Mouse (Mus musculus) liver, embryonic 12.5 days (tissue): Measurements from ENCODE around the gene Add2. TPM values are rescaled to one million over a fixed set of nuclear protein-coding genes. Genes with fewer than 3 reads are reported as not detected.

Experiments
- ATAC-seq: fragments of 200-750 bp; cut with Nextera tagmentation; 2 replicates; pipeline ENCODE4 v1.8.0; 2017; ENCODE audit warnings: moderate number of reproducible peaks, mild to moderate bottlenecking, moderate library complexity
- H3K27ac ChIP-seq: fragments of 300-500 bp; sonication (generic); 2 replicates; pipeline ENCODE4 v1.5.1; 2016; ENCODE audit warnings: mild to moderate bottlenecking
- H3K27me3 ChIP-seq: fragments of 300-500 bp; sonication (generic); replicated peaks from 2 replicates; pipeline ENCODE4 v1.6.1; 2016; ENCODE audit warnings: mild to moderate bottlenecking, moderate library complexity
- H3K36me3 ChIP-seq: fragments of 300-500 bp; sonication (generic); 2 replicates; pipeline ENCODE4 v1.6.1; 2016; ENCODE audit warnings: mild to moderate bottlenecking, moderate library complexity
- H3K4me1 ChIP-seq: fragments of 300-500 bp; sonication (generic); 2 replicates; pipeline ENCODE4 v1.6.1; 2016
- H3K4me2 ChIP-seq: fragments of 300-500 bp; sonication (generic); 2 replicates; pipeline ENCODE4 v1.6.1; 2016; ENCODE audit warnings: mild to moderate bottlenecking, moderate library complexity
- H3K4me3 ChIP-seq: fragments of 300-500 bp; sonication (generic); 2 replicates; pipeline ENCODE4 v1.5.1; 2016; ENCODE audit warnings: mild to moderate bottlenecking, moderate library complexity
- H3K9ac ChIP-seq: fragments of 300-500 bp; sonication (generic); 2 replicates; pipeline ENCODE4 v1.6.1; 2016; ENCODE audit warnings: mild to moderate bottlenecking, moderate library complexity
- H3K9me3 ChIP-seq: fragments of 300-500 bp; sonication (generic); replicated peaks from 2 replicates; pipeline ENCODE4 v1.6.1; 2016; ENCODE audit warnings: mild to moderate bottlenecking, moderate library complexity
- WGBS: fragments of 180-500 bp; shearing (Covaris S2); methylation state at CpG from one replicate; pipeline ENCODE4 v1.1.7; 2016; ENCODE audit not compliant: insufficient replicate concordance; 5-methylcytosine and 5-hydroxymethylcytosine counted together
- polyA plus RNA-seq: library from polyadenylated mRNA; unstranded; fragments of >200 nt; fragmentation: Nextera tagmentation; extraction: Ambion mirVana; gene quantifications from 2 replicates; pipeline ENCODE4 v1.2.1, GENCODE M21; 2016

The Add2 gene
- polyA plus RNA-seq, 1 experiment from 2014 or later, result 96.9 TPM

DNA sequence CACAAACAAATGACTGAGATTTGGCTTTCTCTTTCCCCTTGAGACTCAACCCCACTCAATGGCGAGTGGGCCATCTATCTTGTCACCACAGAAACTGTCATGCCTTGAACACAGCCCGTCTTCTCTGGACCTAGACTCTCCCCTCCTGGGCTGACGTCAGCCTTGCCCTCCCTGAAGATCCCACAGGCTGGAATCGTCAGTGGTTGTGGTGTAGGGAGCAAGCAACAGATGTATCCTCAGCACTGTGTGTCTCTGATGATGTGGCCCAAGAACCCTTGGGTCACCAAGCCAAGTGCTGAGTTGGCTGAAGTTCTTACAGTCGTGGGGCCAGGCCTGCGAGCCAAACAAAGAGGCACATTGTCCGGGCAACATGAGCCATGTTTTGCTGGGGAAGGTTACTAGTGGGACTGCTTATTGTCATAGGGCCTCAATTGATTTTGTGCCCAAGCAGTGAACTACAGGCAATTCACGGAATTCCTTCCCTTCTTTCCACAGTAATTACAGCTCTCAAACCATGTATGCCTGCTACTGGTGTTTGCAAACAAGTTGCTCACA lies 125.0 kb downstream of the Add2 start:
- Histone ChIP-seq H3K9ac (no peak overlapping the region), H3K27ac (no peak overlapping the region), H3K4me3 (no peak overlapping the region), H3K27me3 (peaks cover 5% of the 10 kb centered on the region; the same call in 1 of the 2 replicates), H3K36me3 (no peaks in the 10 kb centered on the region), H3K4me2 (no peak overlapping the region), H3K4me1 (peaks cover 5% of the 10 kb centered on the region), H3K9me3 (no peaks in the 10 kb centered on the region)
- no peak for ATAC-seq
- 60% methylated on average over 8 of the region's 8 CpGs for WGBS

DNA sequence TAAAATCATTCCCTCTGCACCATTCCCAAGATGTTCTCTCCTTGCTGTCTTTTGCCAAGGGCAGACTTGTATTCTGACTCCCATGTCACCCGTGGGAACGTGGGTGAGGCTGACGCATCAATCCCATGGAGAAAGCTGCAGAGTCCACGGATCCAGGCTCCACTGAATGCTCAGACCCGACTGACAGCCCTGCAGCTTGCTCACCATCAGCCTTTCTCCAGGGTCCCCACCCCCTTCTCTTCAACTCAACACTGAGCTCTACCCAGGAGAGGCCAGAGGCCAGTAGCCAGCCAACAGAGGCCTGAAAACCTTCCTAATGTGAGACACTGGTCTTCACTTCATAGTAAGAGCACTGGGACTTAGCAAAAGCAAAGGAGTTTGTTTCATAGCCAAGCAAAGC lies 125.5 kb downstream of the Add2 start:
- Histone ChIP-seq H3K27me3 (peaks cover 5% of the 10 kb centered on the region; the same call in 1 of the 2 replicates), H3K36me3 (no peaks in the 10 kb centered on the region), H3K9ac (no peak overlapping the region), H3K4me1 (peaks cover under 1% of the 10 kb centered on the region; the same call in 1 of the 2 replicates), H3K27ac (no peak overlapping the region), H3K4me2 (no peak overlapping the region), H3K9me3 (no peaks in the 10 kb centered on the region), H3K4me3 (no peak overlapping the region)
- no peak for ATAC-seq
- 54% methylated on average over 5 of the region's 5 CpGs for WGBS

DNA sequence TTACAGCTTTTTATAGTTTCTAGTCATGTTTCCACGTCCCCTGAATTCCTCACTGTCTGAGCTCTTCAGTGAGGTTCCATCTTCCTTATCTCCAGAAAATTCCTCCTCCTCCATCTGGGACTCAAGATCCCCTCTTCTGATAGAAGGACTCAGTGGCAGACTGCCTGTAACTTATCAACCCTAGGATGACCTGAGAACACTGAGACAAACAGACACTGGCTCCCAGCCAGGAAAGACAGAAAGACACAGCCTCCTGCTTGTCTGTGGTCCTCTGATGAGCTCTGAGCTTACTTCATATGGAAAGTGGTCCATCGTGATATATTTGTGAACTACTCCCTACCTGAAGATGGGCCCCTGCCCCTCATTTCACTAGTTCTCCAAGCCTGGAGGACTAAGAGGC lies 126.0 kb downstream of the Add2 start:
- Histone ChIP-seq H3K36me3 (no peaks in the 10 kb centered on the region), H3K27ac (no peak overlapping the region), H3K9ac (no peak overlapping the region), H3K27me3 (peaks cover 5% of the 10 kb centered on the region; the same call in 1 of the 2 replicates), H3K4me3 (no peak overlapping the region), H3K4me2 (no peak overlapping the region), H3K4me1 (no peaks in the 10 kb centered on the region), H3K9me3 (no peaks in the 10 kb centered on the region)
- no peak for ATAC-seq
- WGBS, result 36% methylated on average over 2 of the region's 2 CpGs

DNA sequence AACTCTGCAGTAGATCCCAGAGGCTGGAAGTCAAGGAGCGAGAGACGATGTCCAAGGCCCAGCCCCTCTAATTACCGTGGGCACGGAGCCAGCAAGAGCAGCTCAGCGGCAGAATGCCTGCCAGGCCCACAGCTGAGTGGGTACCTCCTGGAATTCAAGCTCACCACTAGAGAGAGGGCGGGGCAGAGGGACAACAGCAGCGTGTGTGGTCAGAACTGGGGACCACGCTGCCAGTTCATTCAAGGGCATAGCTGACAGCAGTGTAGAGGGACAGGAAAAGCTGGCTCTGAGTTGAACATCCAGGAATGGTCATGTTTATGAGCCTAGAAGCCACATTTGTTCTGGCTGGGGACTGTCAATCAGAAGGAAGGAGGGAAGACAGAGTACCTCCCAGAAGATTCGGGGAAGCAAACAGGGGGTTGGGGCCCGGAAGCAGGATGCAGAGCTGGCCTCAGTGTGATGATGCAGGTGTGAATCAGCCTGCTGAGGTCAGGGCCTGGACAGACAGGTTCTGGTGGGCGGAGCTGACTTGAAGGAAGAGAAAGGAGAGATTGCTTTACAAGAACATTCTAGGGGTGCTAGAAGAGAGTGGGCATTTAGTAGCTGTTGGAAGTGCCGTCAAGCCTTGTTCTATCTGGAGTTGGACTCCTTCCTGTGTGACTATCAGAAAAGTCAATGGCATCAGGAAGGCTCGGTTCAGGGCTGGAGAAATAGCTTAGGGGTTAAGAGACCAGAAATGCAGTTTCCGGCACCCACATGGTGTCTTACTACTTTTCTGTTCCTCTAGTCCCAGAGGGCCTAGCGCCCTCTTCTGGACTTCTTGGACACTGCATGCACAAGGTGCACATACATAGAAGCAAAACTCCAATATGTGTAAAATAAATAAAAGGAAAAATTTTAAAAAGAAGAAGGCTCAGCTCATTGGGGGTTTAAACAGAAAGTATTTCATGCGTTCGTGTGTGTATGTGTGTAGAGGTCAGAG lies 129.1 kb downstream of the Add2 start:
- Histone ChIP-seq H3K9me3 (no peaks in the 10 kb centered on the region), H3K36me3 (no peaks in the 10 kb centered on the region), H3K27me3 (0 out of 2 replicates have a peak, but pooled peaks cover 5% of the 10 kb centered on the region), H3K4me1 (no peaks in the 10 kb centered on the region), H3K4me3 (no peak overlapping the region), H3K9ac (no peak overlapping the region), H3K27ac (no peak overlapping the region), H3K4me2 (no peak overlapping the region)
- ATAC-seq, result no peak
- WGBS, result 67% methylated on average over 17 of the region's 17 CpGs

DNA sequence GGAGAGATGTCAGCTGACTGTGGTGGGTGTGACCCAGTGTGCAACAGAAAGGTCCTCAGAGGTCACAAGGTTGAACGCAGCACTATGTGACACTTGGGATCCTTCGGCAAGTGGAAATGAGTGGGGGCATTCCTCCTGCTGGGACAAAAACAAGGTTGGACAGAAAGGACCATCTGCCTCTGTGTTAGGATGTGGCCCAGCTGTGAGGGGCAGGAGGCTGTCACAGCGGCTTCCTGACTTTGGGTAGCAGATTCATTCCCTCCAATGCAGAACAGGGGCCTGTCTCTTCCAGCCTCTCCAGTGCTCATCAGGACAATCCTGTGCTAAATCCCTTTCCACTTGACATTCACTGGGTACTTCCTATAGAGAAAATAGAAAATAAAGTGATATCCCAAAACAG lies 132.4 kb downstream of the Add2 start:
- no peak overlapping the region for H3K9ac ChIP-seq
- no peaks in the 10 kb centered on the region for H3K9me3 ChIP-seq
- no peak overlapping the region for H3K4me2 ChIP-seq
- H3K4me1 ChIP-seq, result no peaks in the 10 kb centered on the region
- H3K4me3 ChIP-seq, result no peak overlapping the region
- no peak for ATAC-seq
- H3K27ac ChIP-seq, result no peak overlapping the region
- 66% methylated on average over 3 of the region's 3 CpGs for WGBS
- no peaks in the 10 kb centered on the region for H3K36me3 ChIP-seq
- peaks cover 21% of the 10 kb centered on the region for H3K27me3 ChIP-seq

DNA sequence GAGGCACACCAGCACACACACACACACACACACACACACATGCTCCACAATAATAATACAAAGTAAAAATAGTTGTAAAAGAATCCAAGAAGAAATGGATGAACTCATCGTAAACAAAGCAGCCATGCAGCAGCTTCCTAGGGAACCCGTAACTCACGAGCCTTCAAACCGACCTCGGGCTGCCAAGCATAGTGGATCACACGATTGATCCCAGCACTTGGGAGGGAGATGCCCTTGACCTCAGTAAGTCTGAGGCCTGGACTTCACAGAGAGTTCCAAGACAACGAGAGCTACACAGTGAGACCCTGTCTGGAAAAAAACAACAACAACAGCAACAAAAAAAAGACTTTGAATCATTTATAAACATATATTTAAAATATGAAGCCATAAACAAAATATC lies 133.1 kb downstream of the Add2 start:
- no peaks in the 10 kb centered on the region for H3K4me1 ChIP-seq
- H3K27me3 ChIP-seq, result peaks cover 16% of the 10 kb centered on the region
- no peak overlapping the region for H3K4me3 ChIP-seq
- H3K4me2 ChIP-seq, result no peak overlapping the region
- H3K27ac ChIP-seq, result no peak overlapping the region
- 57% methylated on average over 7 of the region's 7 CpGs for WGBS
- no peak for ATAC-seq
- H3K9ac ChIP-seq, result no peak overlapping the region
- H3K36me3 ChIP-seq, result no peaks in the 10 kb centered on the region
- no peaks in the 10 kb centered on the region for H3K9me3 ChIP-seq

DNA sequence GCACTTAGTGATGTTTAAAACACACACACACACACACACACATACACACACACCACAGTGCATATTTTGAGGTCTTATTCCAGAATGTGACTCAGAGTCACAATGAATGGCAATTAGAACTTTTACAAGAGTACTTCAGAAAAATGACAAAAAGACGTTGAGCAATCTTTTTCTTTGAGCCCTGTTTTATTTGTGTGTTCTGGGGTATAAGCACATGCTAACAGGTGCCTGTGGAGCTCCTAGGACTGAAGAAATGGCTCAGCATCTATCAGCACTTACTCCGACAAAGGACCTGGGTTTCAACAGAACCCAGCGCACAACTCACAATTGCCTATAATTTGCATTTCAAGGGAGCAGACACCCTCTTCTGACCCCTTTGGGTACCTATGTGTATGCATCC lies 135.5 kb downstream of the Add2 start:
- H3K4me2 ChIP-seq, result no peak overlapping the region
- no peaks in the 10 kb centered on the region for H3K4me1 ChIP-seq
- H3K27me3 ChIP-seq, result peaks cover 27% of the 10 kb centered on the region
- ATAC-seq, result no peak
- H3K4me3 ChIP-seq, result no peak overlapping the region
- H3K9ac ChIP-seq, result no peak overlapping the region
- H3K9me3 ChIP-seq, result no peaks in the 10 kb centered on the region
- H3K36me3 ChIP-seq, result no peaks in the 10 kb centered on the region
- no peak overlapping the region for H3K27ac ChIP-seq
- 53% methylated on average over 3 of the region's 3 CpGs for WGBS

DNA sequence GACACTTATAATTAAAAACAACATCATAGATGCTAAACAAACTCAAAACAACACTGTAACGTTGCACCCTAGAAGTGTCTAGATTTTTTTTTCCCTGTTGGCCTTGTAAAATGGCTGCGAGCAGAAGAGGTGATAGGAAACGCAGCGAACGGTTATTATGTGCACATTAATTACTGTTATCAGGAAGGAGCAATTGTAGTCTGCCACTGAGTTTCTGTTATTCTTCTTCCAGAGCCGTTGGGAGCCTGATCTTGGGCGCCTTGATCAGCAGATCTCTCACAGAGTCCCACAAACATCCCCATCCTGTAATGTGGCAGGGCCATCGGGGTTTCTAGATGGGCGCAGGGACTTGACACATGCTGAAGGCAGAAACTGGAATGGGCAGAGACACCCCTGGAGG lies 137.9 kb downstream of the Add2 start:
- no peak for ATAC-seq
- 63% methylated on average over 9 of the region's 9 CpGs for WGBS
- H3K4me1 ChIP-seq, result no peaks in the 10 kb centered on the region
- no peak overlapping the region for H3K4me2 ChIP-seq
- H3K27ac ChIP-seq, result no peak overlapping the region
- no peaks in the 10 kb centered on the region for H3K9me3 ChIP-seq
- H3K27me3 ChIP-seq, result peaks cover 27% of the 10 kb centered on the region
- H3K4me3 ChIP-seq, result no peak overlapping the region
- H3K36me3 ChIP-seq, result no peaks in the 10 kb centered on the region
- H3K9ac ChIP-seq, result no peak overlapping the region

DNA sequence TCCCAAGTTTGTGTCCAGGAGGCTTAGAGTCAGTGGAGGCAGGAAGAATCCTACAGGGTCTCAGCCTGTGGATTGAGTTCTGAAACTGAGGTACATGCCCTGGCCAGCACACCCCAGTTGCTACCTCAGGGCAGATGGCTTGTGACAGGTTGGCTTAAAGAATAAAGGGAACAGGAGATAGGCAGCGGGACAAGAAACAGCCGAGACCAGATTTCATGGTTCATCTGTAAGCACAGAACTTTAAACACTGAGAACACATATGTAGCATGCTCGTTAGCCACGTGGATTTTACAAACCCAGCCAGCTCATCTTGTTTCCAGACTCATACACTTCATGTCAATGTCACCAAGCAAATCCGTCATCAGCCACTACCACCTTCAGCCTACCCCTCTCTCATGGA lies 139.4 kb downstream of the Add2 start:
- 70% methylated on average over 5 of the region's 5 CpGs for WGBS
- Histone ChIP-seq H3K4me1 (no peaks in the 10 kb centered on the region), H3K27ac (no peak overlapping the region)

DNA sequence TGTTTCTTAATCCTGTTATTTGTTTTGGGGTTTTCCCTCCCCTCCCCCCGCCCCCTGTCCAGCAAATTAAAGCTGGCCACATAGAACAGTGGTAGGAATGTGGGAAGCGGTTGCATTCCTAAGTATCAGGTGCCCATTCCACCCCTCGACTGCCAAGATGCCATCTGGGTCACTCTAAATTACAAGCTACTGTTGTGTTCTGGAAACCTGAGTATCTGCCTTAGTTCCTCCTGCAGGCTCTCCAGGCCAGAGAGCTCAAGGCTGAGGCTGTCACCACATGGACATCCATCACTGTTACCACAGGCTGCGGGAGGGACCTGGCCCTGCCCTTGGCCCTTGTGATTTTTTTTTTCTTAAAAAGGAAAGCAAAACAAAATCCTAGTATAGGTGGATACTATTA lies 140.7 kb downstream of the Add2 start:
- Histone ChIP-seq H3K9ac (no peak overlapping the region), H3K4me1 (no peaks in the 10 kb centered on the region), H3K36me3 (no peaks in the 10 kb centered on the region), H3K9me3 (no peaks in the 10 kb centered on the region), H3K27ac (no peak overlapping the region), H3K4me3 (no peak overlapping the region), H3K4me2 (no peak overlapping the region), H3K27me3 (peaks cover 21% of the 10 kb centered on the region)
- WGBS, result 47% methylated on average over 4 of the region's 4 CpGs
- no peak for ATAC-seq

More for the DNA sequence above, 139.4 kb downstream of the Add2 start:
- H3K9me3 ChIP-seq, result no peaks in the 10 kb centered on the region
- no peak overlapping the region for H3K9ac ChIP-seq
- peaks cover 26% of the 10 kb centered on the region for H3K27me3 ChIP-seq
- no peak for ATAC-seq
- H3K4me3 ChIP-seq, result no peak overlapping the region
- no peak overlapping the region for H3K4me2 ChIP-seq
- no peaks in the 10 kb centered on the region for H3K36me3 ChIP-seq
